Mouse (Mus musculus) T-helper 17 cell (primary cell): Measurements from ENCODE around the gene 4930503B20Rik.

ENCODE experiments used
- in situ Hi-C, 2 experiments: fragments of 300-600 bp; cut with MboI, MseI; formaldehyde crosslinking; loops; 1 replicate in 1 of 2; 2 replicates in 1 of 2; pipeline ENCODE4 v1.15.1; 2025; ENCODE audit warnings: high pct_unique_total_duplicates in 2 of 2

Gene 4930503B20Rik

DNA sequence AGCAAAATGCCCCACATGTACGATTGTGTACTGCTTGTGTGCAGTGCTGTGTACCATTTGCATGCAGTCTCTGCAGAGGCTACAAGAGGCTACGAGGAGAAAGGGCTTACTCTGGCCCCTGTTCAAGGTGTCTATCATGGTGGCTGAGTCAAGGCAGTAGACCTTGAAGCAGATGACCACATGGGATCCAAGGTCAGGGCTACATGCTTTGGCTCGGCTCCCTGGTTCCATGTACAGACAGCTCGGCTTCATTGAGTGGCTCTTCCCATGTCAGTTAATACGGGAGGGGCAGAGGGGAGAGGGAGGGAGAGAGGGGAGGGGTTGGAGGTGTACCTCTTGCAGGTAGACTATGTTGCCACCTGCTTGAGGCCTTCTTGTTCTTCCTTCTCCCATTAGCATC, 1.3 kb upstream of the 4930503B20Rik start:
- in situ Hi-C loops, result no loop called here

DNA sequence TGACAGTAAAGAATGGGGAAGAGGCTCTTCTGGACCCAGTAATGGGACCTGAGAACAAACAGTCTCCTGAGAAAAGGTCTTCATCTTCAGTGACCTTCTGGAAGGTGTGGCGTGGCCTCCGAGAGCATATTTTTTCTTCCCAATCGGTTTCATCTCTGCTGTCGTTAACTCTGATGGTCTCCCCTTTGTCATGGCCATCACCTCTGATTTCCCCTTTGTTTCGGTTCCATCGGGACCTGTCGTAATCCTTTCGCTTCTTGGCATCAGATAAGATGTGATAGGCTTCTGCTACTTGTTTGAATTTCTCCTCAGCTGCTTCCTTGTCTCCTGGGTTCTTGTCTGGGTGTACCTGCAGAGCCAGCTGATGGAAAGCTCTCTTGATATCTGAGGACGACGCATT, 401 bp downstream of the 4930503B20Rik start:
- in situ Hi-C loops, result no loop called here

DNA sequence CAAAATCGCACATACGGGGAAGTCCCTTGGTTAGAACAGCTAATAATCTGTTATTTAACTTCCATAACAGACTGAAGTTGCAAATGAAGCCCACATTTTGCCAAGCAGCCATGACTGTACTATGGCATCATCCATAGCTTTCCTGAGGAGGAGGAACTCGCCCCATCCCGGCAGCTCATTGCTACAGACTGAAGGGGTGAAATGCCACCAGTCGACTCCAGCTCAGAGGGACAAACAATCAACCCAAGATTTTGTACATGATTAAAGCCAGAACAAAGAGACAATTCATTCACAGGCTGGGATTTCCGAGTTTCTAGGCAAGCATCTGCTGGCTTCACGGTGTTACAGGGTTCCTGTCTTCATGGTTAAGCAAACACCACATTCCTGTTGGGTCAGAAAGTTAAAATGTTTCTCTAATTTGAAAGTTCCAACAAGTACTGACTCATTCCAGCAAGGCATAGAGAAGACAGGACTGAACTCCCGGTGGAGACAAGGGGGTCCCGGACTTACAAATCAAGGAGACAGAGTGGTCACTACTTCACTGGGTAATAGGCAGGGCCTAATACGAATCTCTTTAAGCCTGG, 1.7 kb downstream of the 4930503B20Rik start:
- in situ Hi-C loops, result no loop called here

DNA sequence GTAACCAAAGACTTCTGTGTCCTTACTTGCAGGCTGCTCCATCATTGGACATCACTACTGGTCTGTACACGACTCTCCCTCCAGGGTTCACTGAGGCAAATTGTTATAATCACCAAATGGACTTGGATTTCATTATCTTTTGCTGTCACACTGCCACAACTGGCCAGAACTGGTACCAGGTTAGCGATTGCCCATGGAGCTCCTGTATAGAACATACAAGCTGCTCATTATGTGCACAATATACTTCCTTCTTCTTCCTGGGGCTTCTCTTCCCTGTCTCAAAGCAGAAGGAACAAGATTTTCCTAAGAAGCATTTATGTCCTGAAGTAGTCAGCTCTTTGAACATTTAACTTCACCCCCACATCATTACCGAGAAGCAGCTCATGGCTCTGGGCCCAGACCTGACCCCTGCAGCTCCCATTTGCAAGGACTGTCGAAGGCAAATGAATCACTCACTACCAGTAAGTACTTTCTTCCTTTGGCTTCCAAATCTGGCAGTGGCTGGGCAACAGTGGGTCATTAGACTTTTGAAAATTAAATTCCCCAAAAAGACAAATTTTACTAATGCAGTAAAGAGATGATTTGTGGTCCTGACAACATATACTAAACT, 9.2 kb downstream of the 4930503B20Rik start:
- in situ Hi-C loops, result no loop called here

DNA sequence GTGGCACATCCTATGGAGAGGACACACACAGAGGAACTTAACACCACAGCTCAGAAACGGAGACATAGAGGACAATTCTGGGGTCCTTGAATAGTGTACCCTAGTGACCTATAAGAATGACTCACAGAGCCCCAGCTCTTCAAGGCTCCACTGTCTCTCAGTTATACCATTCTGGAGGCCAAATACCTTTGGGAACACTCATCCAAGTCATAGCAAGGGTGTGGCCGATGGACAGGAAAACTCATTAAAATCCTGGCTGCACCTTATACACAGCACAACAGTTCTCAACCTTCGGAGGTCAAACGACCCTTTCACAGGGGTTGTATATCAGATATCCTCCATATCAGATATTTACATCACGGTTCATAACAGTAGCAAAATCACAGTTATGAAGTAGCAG, 18.6 kb downstream of the 4930503B20Rik start:
- in situ Hi-C loops, result no loop called here

DNA sequence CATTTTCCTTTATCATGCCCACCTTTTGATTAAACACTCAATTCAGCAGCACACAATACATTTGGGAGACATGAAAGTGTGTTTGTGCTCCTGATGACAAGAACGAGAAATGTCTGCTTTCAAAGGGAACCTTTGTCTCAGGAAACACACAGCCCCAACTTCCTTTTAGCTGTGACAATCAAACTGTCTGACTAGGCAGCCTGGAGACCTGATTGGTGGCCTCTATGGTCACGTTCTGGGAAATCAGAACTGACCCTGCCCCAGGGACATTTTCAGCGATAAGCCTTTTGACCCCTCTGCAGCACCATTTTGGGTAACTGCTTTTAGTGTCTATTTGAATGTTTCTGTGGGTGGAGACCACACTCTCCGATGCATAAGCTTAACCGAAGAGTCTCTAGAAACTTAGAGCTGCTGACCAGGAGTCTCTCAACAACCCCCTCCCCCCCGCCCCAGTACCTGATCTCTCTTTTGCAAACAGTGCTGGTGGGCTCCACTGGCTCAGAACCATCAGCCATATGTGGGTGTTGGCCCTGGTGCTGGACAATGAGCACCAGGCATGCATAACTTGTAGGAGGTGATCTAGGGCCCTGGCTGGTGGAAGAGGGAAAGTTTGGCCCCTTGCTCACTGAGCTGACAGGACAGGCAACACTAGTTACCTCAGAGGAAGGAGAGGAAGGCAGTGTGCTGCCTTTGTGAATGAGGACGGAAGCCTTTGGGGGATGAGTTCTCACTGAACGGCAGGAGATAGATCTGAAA, 22.7 kb downstream of the 4930503B20Rik start:
- in situ Hi-C loops, result no loop called here

DNA sequence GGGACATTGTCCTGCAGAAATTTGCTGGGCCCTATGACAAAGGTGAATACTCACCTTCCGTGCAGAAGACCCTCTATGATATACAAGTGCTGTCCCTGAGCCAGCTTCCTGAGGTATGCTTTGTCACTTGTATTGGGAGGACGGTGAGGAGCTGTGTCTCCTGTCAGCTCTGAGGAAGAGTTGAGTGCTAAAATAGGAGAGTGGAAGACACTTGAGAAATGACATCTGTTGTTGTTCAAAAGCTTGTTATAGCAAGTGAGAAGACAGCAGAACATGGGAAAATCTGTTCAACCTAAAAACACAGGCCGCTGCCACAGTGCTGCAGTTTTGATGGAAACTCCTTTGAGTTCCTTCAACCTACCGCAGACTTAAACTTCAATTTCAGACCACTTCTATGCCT, 25.4 kb downstream of the 4930503B20Rik start:
- in situ Hi-C loops, result no loop called here

DNA sequence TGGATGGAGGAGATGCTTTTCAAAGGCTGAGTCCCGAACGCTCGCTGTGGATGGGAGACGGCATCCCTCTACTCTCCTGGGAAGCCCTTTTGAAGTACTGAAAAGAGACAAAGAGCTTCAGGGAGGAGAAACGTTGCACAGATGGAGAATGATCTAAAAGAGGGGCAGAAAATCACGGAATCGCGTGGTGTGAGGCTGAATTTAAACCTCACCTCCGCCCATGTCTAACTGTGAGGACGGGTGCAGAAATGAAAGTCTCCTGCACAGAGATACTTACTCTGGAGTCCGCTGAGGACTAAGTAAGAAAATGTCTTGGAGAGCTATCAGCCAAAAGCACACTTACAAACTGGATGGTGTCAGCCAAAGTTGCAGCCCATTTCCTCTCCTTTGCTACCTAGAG, 29.2 kb downstream of the 4930503B20Rik start:
- in situ Hi-C loops, result no loop called here

DNA sequence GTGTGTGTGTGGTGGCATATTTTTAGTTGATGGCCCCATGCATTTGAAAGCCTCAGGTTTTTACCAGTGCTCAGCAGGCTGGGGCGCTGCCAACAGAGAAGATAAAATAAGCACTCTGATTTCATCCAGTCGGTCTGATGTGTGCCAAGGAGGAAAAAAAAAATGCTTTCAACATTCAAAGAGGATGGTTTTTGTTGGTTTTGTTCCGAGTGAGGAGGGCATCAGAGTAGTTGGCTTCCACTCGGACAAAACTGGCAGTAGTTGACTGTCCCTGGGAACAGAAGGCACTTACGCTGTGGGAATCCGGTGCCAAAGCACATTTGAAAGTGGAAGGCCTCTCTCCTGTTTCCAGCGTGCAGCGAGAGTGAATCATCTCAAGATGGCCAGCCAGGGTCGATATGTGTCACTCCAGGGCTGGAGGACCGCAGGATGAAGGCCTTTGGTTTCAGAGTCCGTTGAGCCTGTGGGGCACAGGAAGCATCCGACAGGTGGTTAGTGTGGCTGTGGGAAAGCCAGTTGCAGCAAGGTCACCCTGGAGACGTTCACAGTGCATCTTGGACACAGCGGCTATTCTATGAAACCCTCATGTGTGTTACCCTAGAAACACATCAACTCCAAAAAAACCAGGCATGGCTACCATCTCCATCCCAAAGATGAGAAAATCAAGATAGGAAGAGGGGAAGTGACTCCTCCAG, 30.4 kb downstream of the 4930503B20Rik start:
- in situ Hi-C loops, result no loop called here

DNA sequence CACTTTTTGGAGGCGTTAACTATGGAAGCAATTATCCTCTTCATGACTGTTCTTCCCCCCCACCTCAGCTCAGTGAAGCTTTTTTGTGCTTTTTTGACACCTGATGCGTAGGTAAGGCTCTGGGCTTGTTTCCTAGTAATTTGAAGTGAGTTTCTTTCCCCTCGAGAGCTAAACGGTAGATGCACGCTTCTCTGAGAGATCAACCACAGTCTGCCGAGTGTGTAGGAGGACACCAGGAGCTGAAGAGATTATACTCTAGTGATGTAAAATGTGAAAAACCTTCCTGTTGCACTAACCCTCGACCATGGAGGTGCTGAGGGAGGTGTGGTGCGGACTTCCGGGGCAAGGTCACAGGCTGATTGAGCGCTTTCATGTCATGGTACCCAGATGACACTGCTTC, 31.0 kb downstream of the 4930503B20Rik start:
- in situ Hi-C loops, result no loop called here

DNA sequence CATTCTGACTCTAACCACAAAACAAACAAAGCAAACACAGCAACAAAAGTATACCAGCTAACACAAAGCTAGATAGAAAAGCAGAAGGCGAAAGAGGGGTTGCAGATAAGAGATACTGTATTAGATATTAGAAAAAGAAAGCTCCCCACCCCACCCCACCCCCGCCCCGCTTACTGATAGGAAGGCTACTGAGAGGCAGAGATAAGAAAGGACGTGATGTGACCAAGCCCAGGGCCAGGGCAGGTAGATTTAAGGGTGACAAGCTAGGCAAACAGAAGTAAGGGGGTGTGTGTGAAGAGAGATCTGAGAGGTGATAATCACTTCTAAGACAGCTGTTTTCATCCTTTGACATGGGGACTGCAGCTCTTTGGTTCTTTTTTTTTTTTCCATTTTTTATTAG, 32.8 kb downstream of the 4930503B20Rik start:
- in situ Hi-C loops, result loop anchor here in 1 of 2 experiments (10.0 kb wide), 1 partner anchor 1946 kb away; no protein-coding TSS in a partner anchor

DNA sequence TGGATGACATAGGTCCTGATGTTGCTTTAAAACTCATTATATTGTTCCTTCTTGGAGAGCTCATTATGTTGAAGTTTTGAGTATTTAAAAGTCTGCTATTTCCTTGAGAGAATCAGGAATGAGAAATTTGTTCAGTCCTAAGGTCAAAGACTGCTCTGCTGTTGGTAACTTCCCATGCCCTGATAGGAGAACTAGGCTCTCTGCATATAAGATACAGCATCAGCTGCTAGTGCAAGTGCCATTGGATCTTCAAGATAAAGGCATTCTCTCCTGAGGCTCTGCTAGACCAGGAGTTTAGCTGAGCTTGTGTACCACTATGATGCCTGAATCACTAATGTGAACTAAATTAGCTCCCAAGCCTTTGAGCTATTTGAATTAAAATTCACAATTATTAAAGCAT, 33.2 kb downstream of the 4930503B20Rik start:
- in situ Hi-C loops, result loop anchor here in 1 of 2 experiments (10.0 kb wide), 1 partner anchor 1947 kb away; no protein-coding TSS in a partner anchor

DNA sequence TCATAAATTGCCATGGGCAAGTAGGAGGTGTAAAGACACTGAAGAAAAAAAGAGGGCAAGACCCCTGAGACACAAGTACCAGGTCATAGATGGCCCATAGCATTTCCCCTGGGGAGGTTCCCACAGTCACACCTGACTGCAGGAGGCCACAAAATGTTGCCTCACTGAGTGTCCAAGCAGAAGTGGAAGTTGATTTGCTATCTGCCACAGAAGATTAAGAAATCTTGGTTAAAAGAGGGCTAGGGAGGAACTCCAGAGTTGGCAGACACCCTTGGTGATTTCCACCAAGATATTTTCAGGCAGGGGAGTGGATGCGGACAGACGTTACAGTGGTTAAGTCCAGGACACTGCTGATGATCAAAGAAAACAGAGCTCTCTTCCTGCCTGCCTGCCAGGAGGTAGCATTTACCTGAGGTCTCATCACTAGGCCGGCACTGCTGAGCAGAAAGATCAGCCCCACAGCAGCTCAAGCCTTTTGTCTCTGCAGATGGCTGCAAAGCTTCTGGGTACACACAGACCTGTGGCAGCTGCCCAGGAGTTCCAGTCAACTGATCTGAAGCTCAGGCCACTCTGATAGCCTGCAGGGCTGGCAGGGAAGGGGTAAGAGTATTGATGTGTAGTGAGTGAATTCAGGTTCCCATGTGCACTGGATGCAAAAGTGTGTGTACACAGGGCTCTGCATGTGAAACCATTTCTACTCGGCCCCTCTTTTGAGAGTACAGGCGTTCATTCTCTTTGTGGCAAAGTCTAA, 34.4 kb downstream of the 4930503B20Rik start:
- in situ Hi-C loops, result loop anchor here in 1 of 2 experiments (10.0 kb wide), 1 partner anchor 1948 kb away; no protein-coding TSS in a partner anchor

DNA sequence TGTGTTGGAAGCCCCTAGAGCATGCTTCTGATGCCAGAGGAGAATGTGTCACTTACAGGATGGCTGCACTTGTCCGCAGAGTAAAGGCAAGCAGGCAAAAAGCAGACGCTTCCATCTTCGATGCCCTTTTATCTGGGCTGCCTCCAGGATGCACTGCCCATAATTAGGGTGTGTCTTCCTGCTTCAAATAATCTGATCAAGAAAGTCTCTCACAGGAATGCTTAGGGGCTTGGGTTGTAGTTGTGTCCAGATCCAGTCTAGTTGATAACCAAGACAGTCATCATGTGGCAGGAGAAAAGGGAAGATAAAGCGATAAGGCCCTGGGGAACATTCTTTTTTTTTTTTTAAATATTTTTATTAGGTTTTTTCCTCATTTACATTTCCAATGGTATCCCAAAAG, 35.6 kb downstream of the 4930503B20Rik start, which contains the start of gene Dnase2b:
TSS of gene Dnase2b (minus strand) at position 101 of the 400 bp plus-strand sequence.
- in situ Hi-C loops, result loop anchor here in 1 of 2 experiments (10.0 kb wide), 1 partner anchor 1949 kb away; no protein-coding TSS in a partner anchor

DNA sequence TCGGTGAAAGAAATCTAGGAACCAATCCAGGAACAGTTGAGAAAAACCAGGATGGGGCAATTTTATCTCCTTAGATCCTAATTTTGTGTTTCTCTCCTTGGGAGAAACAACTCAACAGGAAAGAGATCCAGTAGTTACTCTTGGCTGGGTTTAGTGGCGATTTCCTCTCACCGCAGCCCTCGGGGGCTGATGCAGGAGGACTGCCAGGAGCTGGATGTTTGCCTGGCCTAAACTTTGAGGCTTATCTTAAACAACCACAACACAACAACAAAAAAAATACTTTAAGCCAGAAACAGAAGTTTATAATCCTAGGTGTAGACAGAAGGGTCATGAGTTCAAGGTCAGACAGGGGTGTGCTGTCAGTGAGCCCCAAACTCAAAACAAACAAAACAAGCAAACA, 39.3 kb downstream of the 4930503B20Rik start:
- in situ Hi-C loops, result loop anchor here in 1 of 2 experiments (10.0 kb wide), 1 partner anchor 1953 kb away; no protein-coding TSS in a partner anchor

DNA sequence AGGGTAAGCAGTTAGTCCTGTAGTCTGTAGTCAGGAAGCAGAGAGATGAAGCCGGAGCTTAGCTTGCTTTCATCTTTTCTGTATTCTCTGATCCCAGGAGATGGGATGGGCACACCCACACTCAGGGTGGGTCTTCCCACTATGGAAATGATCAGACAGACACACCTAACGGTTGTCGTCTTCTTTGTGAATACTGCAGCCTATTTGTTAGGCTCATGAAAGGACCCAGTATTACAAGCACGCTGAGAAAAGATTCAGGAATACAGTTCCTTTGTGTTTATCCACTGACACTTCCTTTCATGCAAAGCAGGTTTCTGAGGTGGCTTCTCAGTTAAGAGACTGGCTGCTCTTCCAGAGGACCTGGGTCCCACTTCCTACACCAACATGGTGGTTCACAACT, 39.9 kb downstream of the 4930503B20Rik start:
- in situ Hi-C loops, result loop anchor here in 1 of 2 experiments (10.0 kb wide), 1 partner anchor 1954 kb away; no protein-coding TSS in a partner anchor

DNA sequence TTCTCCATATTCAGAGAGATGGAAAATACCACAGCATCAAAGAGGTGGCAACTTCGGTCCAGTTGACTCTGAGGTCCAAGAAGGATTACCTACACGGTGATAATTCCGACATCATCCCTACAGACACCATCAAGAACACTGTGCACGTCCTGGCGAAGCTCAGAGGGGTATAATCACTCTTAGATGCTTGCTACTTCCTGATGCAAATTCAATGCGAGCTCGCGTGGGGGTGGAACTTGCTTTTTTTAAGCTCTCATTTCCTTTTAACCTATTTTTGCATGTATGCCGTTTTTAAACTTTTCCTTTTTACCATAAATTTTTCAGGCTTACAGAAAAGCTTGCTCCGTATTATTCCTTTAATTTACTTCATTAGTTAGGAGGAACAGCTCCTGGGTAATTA, 40.8 kb downstream of the 4930503B20Rik start:
- in situ Hi-C loops, result loop anchor here in 1 of 2 experiments (10.0 kb wide), 1 partner anchor 1954 kb away; no protein-coding TSS in a partner anchor

DNA sequence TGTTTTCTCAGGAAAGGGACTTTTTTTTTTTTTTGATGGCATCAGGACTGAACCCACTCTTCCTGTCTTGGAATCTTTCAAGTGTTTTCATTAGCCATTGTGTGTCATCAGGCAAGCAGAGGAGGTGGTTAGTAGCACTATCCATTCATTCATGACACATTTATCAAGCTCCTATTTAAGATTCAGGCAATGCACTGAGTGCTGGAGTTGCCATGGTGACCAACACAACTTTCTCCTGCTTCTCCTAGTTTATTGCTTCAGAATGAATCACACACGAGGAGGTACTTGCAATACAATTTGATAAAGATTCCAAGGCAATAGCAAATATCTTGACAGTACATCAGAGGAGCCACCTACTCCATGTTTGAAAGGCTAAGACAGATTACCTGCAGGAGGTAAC, 43.7 kb downstream of the 4930503B20Rik start:
- in situ Hi-C loops, result no loop called here

DNA sequence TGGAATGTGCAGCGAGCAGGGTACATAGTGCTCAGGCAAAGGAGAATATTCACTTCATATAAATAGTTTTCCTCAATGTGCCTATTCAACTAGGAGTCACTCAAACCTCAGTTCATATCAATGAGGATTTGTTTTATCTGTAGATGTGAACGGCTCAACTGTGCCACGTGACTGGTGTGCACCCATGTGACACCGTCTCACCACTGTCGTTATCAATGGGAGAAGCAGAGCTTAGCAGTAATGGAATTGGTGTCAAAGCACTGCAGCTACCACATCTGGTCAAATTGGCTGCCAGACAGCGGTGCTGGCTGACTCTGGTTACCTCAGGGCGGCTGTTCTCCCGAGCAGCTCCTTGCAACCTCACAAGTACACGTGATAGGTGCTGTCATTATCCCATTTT, 46.5 kb downstream of the 4930503B20Rik start:
- in situ Hi-C loops, result no loop called here

DNA sequence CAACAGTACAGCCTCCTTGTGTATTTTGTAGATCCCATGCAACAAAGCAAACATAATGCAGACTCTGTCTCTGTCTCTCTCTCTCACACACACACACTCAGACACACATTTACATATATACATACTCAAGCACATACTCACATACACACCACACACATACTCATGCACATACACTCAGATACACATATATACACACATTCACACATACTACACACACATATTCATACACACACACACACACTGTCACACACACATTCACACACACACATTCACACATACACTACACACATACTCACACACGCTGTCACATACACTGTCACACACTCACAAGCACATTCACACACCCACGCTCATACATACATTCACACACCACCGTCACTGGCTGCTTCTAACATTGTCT, 48.6 kb downstream of the 4930503B20Rik start:
- in situ Hi-C loops, result no loop called here

DNA sequence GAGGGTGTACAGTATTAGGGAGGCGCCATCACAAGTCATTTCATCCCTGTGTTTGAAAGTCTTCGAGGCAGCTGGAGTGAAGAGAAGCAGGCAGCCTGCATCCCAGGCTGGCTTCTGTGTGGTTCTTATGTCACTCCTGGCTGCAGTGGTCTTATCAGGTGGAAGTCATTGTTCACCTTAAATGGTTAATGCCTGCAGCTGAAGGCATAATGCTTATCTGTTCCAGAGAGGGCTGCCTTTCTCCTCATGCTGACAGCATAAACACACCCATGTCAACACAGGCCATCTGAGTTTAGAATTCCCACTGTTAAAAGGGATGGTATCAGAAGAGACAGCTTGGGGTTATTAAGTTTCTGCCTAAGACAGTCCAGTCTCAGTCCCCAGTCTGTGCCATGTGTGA, 49.9 kb downstream of the 4930503B20Rik start:
- in situ Hi-C loops, result no loop called here
